Mouse (Mus musculus): ENCODE measurements around the gene Irf2bp1.
A peak's percentile ranks its signal among the peaks of the same experiment; 100 is the strongest.

The Irf2bp1 gene

DNA sequence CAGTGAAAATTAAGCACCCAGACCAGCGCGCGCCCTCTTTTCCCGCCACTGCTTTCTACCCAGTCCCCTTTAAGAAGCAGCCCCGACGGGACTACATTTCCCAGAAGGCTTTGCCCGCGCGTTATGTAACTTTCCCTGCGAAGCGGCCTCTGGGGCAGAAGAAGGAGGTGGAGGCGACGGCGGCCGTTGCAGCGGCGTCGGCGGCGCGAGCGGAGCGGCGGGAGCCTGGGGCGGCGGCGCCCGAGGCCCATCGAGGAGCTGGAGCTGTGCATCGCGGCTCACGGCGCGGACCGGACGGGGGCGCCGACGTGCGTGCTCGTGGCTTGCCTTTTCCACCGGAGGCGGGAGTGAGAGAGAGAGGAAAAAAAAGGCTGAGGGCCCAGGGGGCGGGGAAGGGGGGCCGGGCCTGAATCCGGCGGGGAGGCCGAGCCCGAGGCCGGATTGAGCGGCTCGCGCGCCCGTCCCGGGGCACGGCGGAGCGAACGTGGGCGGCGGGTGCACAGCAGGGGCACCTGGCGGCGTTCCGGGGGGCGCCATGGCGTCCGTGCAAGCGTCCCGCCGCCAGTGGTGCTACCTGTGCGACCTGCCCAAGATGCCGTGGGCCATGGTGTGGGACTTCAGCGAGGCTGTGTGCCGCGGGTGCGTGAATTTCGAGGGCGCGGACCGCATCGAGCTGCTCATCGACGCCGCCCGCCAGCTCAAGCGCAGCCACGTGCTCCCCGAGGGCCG lies at the start of gene Irf2bp1:
Gene Irf2bp1 (plus strand): TSS at position 143 of the 729 bp plus-strand sequence.
- DNase-seq (ENCODE audit: low read depth in 1 of 2, low spot score in 2 of 2), result peak; percentile 76 to 84

DNA sequence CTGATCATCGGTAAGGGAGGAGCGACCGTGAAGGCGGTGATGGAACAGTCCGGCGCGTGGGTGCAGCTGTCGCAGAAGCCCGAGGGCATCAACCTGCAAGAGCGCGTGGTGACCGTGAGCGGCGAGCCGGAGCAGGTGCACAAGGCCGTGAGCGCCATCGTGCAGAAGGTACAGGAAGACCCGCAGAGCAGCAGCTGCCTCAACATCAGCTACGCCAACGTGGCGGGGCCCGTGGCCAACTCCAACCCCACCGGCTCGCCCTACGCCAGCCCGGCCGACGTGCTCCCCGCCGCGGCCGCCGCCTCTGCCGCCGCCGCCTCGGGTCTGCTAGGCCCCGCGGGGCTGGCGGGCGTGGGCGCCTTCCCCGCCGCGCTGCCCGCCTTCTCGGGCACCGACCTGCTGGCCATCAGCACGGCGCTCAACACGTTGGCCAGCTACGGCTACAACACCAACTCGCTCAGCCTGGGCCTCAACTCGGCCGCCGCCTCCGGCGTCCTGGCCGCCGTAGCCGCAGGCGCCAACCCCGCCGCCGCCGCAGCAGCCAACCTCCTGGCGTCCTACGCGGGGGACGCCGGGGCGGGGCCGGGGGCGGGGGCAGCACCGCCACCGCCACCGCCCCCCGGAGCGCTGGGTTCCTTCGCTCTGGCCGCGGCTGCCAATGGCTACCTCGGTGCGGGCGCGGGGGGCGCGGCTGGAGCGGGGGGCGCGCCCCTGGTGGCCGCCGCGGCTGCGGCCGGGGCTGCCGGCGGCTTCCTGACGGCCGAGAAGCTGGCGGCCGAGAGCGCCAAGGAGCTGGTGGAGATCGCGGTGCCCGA lies 46.1 kb upstream of the Irf2bp1 start:
- DNase-seq (ENCODE audit: low read depth in 1 of 2, low spot score in 2 of 2), result no peak

DNA sequence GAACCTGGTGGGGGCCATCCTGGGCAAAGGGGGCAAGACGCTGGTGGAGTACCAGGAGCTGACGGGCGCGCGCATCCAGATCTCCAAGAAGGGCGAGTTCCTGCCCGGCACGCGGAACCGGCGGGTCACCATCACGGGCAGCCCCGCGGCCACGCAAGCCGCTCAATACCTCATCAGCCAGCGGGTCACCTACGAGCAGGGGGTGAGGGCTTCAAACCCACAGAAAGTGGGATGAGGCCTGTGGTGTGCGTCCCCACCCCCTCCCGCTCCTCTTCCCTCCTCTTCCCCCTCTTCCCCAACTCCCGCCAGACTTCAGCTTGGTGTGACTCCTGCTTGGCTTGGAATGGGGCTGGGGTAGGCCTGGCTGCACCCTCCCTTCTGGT lies 45.5 kb upstream of the Irf2bp1 start:
- DNase-seq (ENCODE audit: low read depth in 1 of 2, low spot score in 2 of 2), result no peak

- no peak for DNase-seq (ENCODE audit: low read depth in 1 of 2, low spot score in 2 of 2)
Observed at GRCm38 (mm10) chr7:18959446-18959845, 44.4 kb upstream of the Irf2bp1 start.

DNA sequence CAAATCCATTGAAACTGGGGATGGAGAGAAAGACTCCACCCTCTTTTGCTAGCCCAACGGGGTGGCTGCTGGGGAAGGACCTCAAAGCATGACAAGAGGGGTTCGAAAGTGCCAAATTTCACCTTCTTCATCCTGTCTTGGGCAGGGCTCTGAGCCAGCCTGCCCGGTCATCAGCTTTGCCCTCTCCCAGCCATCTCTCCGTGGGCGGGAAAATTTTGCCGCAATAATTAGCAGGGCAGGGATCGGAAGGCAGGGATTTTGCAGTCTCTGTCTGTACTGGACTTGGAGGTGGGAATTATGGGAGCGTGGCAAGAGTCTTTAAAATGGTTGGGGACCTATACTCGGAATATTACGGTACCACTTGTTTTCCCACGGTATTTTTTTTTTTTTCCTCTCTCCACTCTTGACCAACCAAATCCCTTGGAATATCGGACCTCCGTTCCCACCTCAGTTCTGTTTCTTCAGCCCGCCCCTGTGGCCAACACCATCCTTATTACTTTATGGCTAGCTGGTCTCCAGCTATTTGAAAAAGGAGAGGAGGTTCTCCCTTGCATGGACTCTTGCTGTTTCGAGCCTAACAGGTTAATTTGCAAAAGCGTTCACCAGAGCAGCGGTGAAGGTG lies 41.6 kb upstream of the Irf2bp1 start:
- DNase-seq (ENCODE audit: low read depth in 1 of 2, low spot score in 2 of 2), result no peak

GRCm38 (mm10) chr7:18962795-18963194 lies 41.0 kb upstream of the Irf2bp1 start:
- DNase-seq (ENCODE audit: low read depth in 1 of 2, low spot score in 2 of 2), result no peak

DNA sequence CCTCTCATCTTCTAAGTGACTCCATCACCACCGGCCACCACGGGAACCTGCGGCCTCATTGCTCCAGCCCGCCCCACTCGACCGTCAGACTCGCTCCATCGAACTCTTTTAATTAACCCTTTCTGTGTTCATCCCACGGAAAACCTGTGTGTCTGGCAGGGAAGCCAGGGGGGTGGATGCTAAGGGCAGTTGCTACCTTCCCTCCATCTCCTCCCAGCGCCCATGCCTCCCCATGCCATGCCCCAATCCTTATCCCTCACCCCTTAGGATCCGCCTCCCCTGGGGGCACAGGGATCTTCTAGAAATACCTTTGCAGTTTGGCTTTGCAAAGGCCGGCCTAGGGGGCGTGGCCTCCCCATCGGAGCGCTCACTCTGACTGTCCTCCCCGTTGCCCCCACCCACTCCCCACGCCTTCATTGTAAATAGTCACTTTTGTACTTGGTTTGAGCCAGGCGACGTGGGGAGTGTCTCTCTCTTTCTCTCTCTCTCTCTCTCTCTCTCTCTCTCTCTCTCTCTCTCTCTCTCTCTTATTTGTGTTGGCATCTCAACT lies 40.5 kb upstream of the Irf2bp1 start:
- DNase-seq (ENCODE audit: low read depth in 1 of 2, low spot score in 2 of 2), result no peak

DNA sequence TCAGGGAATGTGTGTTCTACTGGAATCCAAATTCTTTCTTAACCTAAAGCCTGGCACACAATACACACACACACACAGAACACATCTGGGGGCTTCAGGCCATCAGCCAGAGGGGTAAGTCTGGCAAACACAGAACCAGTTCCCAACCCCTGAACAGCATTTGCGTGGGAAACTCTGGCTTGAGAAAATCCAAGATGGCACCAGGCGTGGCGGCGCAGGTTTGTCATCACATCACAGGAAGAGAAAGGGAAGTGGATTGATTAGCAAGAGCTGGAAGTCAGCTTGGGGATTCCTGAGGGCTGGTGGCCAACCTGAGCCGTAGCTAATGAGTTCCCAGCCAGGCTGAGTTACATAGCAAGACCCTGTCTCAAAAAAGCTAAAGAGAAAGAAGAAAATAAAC lies 38.5 kb upstream of the Irf2bp1 start:
- no peak for DNase-seq (ENCODE audit: low read depth in 1 of 2, low spot score in 2 of 2)

DNA sequence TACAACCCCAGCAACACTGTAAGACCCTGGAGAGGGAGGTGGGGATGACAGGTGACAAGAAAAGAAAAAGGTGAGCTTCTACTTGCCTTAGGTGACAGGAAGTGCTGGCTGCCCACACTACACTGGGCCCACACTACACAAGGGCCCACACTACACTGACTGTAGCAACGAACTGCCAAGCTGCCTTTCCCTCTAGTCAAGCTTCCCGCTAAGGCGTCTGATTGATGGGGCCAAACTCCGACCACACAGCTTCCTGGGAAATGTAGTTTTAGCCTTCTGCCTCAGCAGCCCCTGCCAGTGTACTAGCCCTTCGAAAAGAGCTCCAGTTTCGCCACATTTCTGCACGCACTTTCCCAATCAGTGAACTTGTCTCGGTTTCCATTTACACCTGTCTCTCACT lies 36.2 kb upstream of the Irf2bp1 start:
- DNase-seq (ENCODE audit: low read depth in 1 of 2, low spot score in 2 of 2), result no peak

- no peak for DNase-seq (ENCODE audit: low read depth in 1 of 2, low spot score in 2 of 2)
Observed at GRCm38 (mm10) chr7:18970956-18971355, 32.9 kb upstream of the Irf2bp1 start.

DNA sequence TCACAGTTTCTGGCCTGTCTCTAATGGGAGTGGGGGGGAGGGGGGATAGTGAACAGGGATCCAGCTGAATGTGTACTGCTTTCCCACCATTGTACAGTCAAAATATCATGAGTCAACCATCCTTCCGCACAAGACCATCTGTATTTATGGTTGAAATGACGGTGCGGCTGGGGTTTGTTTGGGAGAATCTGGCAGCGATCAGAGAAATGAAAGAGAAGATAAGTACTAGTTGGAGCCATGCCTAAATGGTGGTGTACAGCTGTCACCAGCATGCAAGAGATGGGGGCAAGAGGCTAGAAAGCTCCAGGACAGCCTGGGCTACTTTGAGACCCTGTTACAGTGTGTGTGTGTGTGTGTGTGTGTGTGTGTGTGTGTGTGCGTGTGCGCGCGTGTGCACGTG lies 25.5 kb upstream of the Irf2bp1 start:
- no peak for DNase-seq (ENCODE audit: low read depth in 1 of 2, low spot score in 2 of 2)

- DNase-seq (ENCODE audit: low read depth in 1 of 2, low spot score in 2 of 2), result no peak
Observed at GRCm38 (mm10) chr7:18986503-18986902, 17.3 kb upstream of the Irf2bp1 start.

GRCm38 (mm10) chr7:18987100-18987499 lies 16.7 kb upstream of the Irf2bp1 start, which contains the start of gene Nanos2:
Gene Nanos2 (plus strand): TSS chr7:18987400.
- no peak for DNase-seq (ENCODE audit: low read depth in 1 of 2, low spot score in 2 of 2)

DNA sequence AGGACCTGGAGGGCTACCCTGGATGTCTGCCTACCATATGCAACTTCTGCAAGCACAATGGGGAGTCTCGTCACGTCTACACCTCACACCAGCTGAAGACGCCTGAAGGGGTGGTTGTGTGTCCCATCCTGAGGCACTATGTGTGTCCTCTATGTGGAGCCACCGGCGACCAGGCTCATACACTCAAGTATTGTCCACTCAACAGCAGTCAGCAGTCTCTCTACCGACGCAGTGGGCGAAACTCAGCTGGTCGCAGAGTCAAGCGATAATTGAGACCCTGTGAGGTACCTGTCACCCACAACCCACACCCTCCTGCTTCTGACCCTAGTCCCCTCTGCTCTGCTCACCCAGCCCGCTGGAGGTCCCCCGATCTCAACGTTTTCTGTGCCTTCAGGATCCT lies 16.1 kb upstream of the Irf2bp1 start:
- no peak for DNase-seq (ENCODE audit: low read depth in 1 of 2, low spot score in 2 of 2)

GRCm38 (mm10) chr7:18988780-18989179 lies 15.1 kb upstream of the Irf2bp1 start:
- no peak for DNase-seq (ENCODE audit: low read depth in 1 of 2, low spot score in 2 of 2)

DNA sequence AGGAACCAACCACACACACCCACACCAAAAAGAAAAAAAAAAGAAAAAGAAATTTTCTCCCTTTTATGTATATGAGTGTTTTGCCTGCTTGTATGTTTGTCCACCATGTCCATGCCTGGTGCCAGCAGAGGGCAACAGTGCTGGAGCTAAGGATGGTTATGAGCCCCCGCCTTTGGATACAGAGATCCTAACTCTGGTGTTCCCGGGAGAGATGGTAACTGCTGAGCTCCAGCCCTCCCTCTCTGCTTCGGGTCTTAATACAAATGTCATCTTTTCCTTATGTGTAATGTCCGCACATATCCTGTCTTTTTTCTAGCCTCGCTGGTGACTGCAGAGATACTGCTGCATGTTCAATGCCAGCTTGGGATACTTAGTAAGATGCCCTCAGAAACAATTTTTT lies 13.8 kb upstream of the Irf2bp1 start:
- no peak for DNase-seq (ENCODE audit: low read depth in 1 of 2, low spot score in 2 of 2)

GRCm38 (mm10) chr7:18990601-18991295 lies 13.1 kb upstream of the Irf2bp1 start, which contains the start of gene Mypop:
Gene Mypop (plus strand): TSS chr7:18991245.
- peak; percentile 92 to 94 for DNase-seq (ENCODE audit: low read depth in 1 of 2, low spot score in 2 of 2)

DNA sequence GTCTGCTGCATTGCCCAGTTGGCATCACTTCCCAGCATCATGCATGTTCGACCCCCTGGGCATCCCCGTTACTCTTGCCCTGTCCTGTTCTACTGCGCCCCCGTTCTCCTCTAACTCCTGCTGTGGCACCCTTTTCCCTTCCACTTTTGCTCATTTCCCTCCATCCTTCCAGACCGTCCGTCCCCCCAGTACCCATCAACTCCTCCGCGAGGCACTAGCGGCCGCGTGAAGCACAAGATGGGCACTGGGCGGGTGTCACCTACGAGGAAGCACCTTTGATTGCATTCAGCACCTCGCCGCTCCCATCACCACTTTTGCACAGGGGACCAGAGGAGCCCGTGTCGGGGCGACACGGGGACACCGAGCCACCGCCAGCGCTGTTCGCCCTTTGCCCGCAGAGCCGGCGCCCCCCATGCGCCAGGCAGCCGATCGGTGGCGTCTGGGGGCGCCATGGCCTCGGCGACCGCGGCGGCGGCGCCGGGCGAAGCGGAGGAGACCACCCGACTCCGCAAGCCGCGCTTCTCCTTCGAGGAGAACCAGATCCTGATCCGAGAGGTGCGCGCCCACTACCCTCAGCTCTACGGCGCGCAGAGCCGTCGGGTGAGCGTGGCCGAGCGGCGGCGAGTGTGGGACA lies 12.1 kb upstream of the Irf2bp1 start:
- no peak for DNase-seq (ENCODE audit: low read depth in 1 of 2, low spot score in 2 of 2)

- DNase-seq (ENCODE audit: low read depth in 1 of 2, low spot score in 2 of 2), result no peak
Observed at GRCm38 (mm10) chr7:18992294-18992675, 11.6 kb upstream of the Irf2bp1 start.

DNA sequence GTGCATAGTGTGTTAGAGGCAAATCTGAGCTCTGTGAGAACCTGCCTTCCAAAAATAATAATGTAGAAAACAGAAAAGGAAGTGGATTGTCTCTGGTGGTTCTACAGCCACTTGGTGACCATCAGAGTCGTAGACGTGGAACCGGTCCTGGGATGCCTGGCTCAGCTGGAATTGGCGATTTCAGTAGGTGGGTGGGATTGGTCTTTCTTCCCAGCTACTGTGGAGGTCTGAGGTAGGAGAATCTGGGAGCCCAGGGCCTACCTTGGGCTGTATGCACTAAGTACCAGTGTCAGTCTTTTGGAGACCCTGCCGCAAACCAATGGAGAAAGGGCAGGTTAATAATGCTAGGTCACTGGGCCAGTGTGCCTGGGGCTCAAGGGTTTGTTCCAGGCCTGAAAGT lies 10.8 kb upstream of the Irf2bp1 start:
- DNase-seq (ENCODE audit: low read depth in 1 of 2, low spot score in 2 of 2), result no peak

GRCm38 (mm10) chr7:18998835-18999234 lies 5.0 kb upstream of the Irf2bp1 start:
- DNase-seq (ENCODE audit: low read depth in 1 of 2, low spot score in 2 of 2), result no peak

All from monocyte, adult 2 months (primary cell).